Mouse (Mus musculus) C2C12 (cell line): Measurements from ENCODE around the gene Hoxc10.

Experiments
- CEBPB ChIP-seq: IDR thresholded peaks from one replicate; pipeline ENCODE4 v1.6.1; 2011; ENCODE audit warnings: low read depth, mild to moderate bottlenecking, control low read depth, moderate library complexity
- CTCF ChIP-seq: IDR thresholded peaks from one replicate; pipeline ENCODE4 v1.5.1; 2011; ENCODE audit not compliant: control insufficient read depth, insufficient read depth, insufficient read length
- FOSL1 ChIP-seq: IDR thresholded peaks from one replicate; pipeline ENCODE4 v1.8.0; 2011; ENCODE audit warnings: mild to moderate bottlenecking, low read length; ENCODE audit not compliant: poor library complexity, insufficient read depth, severe bottlenecking
- MAX ChIP-seq: IDR thresholded peaks from one replicate; pipeline ENCODE4 v1.6.1; 2011; ENCODE audit warnings: mild to moderate bottlenecking, control low read depth
- MYOD1 ChIP-seq: IDR thresholded peaks from one replicate; pipeline ENCODE4 v1.6.1; 2011; ENCODE audit warnings: low read depth; ENCODE audit not compliant: control insufficient read depth, insufficient read length
- MYOG ChIP-seq: IDR thresholded peaks from one replicate; pipeline ENCODE4 v1.6.1; 2011; ENCODE audit not compliant: control insufficient read depth, insufficient read length; ENCODE audit errors: extremely low read depth
- USF1 ChIP-seq: IDR thresholded peaks from one replicate; pipeline ENCODE4 v1.6.1; 2011; ENCODE audit warnings: low read depth, mild to moderate bottlenecking, control low read depth, moderate library complexity

DNA sequence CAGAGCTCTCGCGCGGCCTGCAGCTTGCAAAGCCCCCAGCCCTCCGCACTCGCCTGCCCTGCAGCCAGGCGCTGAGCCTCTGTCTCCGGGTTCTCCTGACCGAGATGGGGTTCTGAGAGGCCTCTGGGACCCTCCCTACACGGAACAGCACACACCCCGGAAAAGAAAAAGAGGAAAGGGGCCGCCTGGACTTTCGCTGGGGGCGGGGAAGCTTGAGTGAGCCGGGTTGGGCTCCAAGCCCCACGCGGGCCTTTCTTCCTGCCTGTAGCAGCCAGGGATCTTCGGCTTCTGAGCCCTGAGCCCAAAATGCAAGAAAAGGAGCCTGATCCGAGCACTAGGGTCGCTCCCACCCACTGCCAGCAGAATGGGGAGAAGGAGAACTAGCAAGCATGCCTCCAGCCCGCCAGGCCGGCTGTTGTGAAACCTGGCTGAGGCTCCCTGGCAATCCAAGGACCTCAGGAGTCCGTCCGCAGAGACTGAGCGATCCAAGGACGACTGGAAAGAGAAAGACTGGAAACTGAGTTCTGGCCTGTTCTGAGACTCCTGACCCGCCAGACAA is 45.4 kb downstream of the Hoxc10 start:
- TF ChIP-seq USF1 (no peak), CTCF (no peak), MYOD1 (no peak), FOSL1 (no peak), MYOG (no peak), CEBPB (no peak), MAX (no peak)
